Mouse (Mus musculus) spleen, adult 2 months (tissue): Measurements from ENCODE around the gene Rasgrf2. TPM values are rescaled to one million over a fixed set of nuclear protein-coding genes. Genes with fewer than 3 reads are reported as not detected.

Experiments used
- DNase-seq, 2 experiments: peaks; one replicate each; pipeline versions ENCODE4 v3.0.0 to v3.0.0-alpha.2; 2012 to 2021; ENCODE audit warnings: low spot score in 2 of 2, low read depth in 1 of 2
- H3K27ac ChIP-seq: fragments of 200-500 bp; 2 replicates; pipeline ENCODE4 v1.5.1; 2012; ENCODE audit warnings: low read length, inconsistent platforms; ENCODE audit not compliant: insufficient read depth
- H3K27me3 ChIP-seq: fragments of 200-500 bp; 2 replicates; pipeline ENCODE4 v1.6.1; 2012; ENCODE audit warnings: mild to moderate bottlenecking, moderate library complexity, low read length, inconsistent platforms; ENCODE audit not compliant: control insufficient read depth, insufficient read depth
- H3K36me3 ChIP-seq: fragments of 200-500 bp; 2 replicates; pipeline ENCODE4 v1.6.1; 2012; ENCODE audit warnings: mild to moderate bottlenecking, low read length, inconsistent platforms; ENCODE audit not compliant: control insufficient read depth, insufficient read depth
- H3K4me1 ChIP-seq: fragments of 200-500 bp; 2 replicates; pipeline ENCODE4 v1.6.1; 2011; ENCODE audit warnings: inconsistent platforms; ENCODE audit not compliant: control insufficient read depth, insufficient read depth, insufficient read length
- H3K4me3 ChIP-seq: fragments of 200-500 bp; 2 replicates; pipeline ENCODE4 v1.5.1; 2011; ENCODE audit warnings: mild to moderate bottlenecking, inconsistent platforms; ENCODE audit not compliant: insufficient read depth, insufficient read length; ENCODE audit errors: extremely low read depth
- CTCF ChIP-seq: fragments of 200-500 bp; IDR thresholded peaks from 2 replicates; pipeline ENCODE4 v1.5.1; 2011; ENCODE audit warnings: mild to moderate bottlenecking, inconsistent platforms; ENCODE audit not compliant: insufficient read depth, insufficient read length, insufficient replicate concordance; ENCODE audit errors: extremely low read depth
- POLR2A ChIP-seq: fragments of 200-500 bp; IDR thresholded peaks from 2 replicates; pipeline ENCODE4 v1.6.1; 2011; ENCODE audit warnings: low read depth, low read length, inconsistent platforms
- WGBS: fragments of 180-500 bp; shearing (Covaris S2); methylation state at CpG from one replicate; pipeline ENCODE4 v1.1.7; 2018; 5-methylcytosine and 5-hydroxymethylcytosine counted together
- polyA plus RNA-seq: library from polyadenylated mRNA; depleted of rRNA; stranded (reverse); fragments of >200 nt; gene quantifications from 2 replicates; pipeline ENCODE4 v1.2.3, GENCODE M21; 2012

Gene Rasgrf2
- polyA plus RNA-seq, 1 experiment, result 3.2 TPM

- DNase-seq, result no peak
- WGBS, result 63% methylated on average over 8 of the region's 8 CpGs
Observed at GRCm38 (mm10) chr13:92041584-92042563, 89.6 kb downstream of the Rasgrf2 start.

GRCm38 (mm10) chr13:92030364-92031057, 100.9 kb downstream of the Rasgrf2 start:
- no peak for TF ChIP-seq CTCF
- no peak for TF ChIP-seq POLR2A
- Histone ChIP-seq H3K4me3 (peak overlapping the region; percentile 35; the same call in 1 of the 2 replicates), H3K4me1 (peaks cover 10% of the 10 kb centered on the region; the same call in 1 of the 2 replicates), H3K36me3 (no peaks in the 10 kb centered on the region), H3K27ac (peak overlapping the region; percentile 76), H3K27me3 (no peaks in the 10 kb centered on the region)
- DNase-seq, result peak; percentile 60 to 64
- WGBS, result 47% methylated on average over 24 of the region's 24 CpGs

More at GRCm38 (mm10) chr13:92041584-92042563, 89.6 kb downstream of the Rasgrf2 start:
- Histone ChIP-seq H3K4me1 (no peaks in the 10 kb centered on the region), H3K4me3 (no peak overlapping the region), H3K27me3 (no peaks in the 10 kb centered on the region), H3K27ac (no peak overlapping the region), H3K36me3 (no peaks in the 10 kb centered on the region)
- TF ChIP-seq POLR2A, result no peak
- TF ChIP-seq CTCF, result no peak

- Histone ChIP-seq H3K36me3 (no peaks in the 10 kb centered on the region), H3K4me3 (no peak overlapping the region), H3K27ac (no peak overlapping the region), H3K27me3 (no peaks in the 10 kb centered on the region), H3K4me1 (peaks cover 10% of the 10 kb centered on the region; the same call in 1 of the 2 replicates)
- WGBS, result 46% methylated on average over 3 of the region's 3 CpGs
- TF ChIP-seq CTCF, result no peak
- no peak for TF ChIP-seq POLR2A
- DNase-seq, result peak in 1 of 2 experiments; percentile 6
Observed at GRCm38 (mm10) chr13:92029666-92030065, 101.8 kb downstream of the Rasgrf2 start.

DNA sequence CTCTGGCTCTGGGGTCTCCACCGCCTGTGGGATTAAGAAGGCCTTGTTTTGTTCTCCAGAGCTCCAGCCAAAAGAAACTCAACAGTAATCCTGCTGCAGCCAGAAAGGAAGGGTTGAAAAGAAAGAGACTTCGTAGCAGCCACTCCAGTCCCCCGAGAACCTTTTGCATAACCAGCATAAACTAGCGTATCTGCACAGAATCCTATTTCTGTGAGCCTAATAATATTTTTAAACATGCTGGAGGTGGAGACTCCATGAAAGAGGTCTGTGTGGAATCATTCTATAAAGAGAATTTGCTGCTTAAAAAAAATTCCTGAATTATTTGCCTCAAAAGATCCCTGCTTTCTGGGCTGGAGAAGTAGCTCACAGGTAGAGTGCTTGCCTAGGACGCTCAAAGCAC, 103.5 kb downstream of the Rasgrf2 start:
- 93% methylated on average over 5 of the region's 5 CpGs for WGBS
- TF ChIP-seq POLR2A (no peak), CTCF (no peak)
- Histone ChIP-seq H3K4me1 (peaks cover 10% of the 10 kb centered on the region; the same call in 1 of the 2 replicates), H3K4me3 (no peak overlapping the region), H3K36me3 (no peaks in the 10 kb centered on the region), H3K27ac (no peak overlapping the region), H3K27me3 (no peaks in the 10 kb centered on the region)
- no peak for DNase-seq

- Histone ChIP-seq H3K27me3 (no peaks in the 10 kb centered on the region), H3K27ac (no peak overlapping the region), H3K4me3 (no peak overlapping the region), H3K36me3 (no peaks in the 10 kb centered on the region), H3K4me1 (peaks cover 10% of the 10 kb centered on the region; the same call in 1 of the 2 replicates)
- TF ChIP-seq POLR2A (no peak), CTCF (no peak)
- no peak for DNase-seq
- 79% methylated on average over 2 of the region's 2 CpGs for WGBS
Observed at GRCm38 (mm10) chr13:92026651-92027050, 104.8 kb downstream of the Rasgrf2 start.

- no peaks in the 10 kb centered on the region for H3K36me3 ChIP-seq
- no peak overlapping the region for H3K4me3 ChIP-seq
- no peak for TF ChIP-seq CTCF
- TF ChIP-seq POLR2A, result no peak
- no peak for DNase-seq
- H3K27ac ChIP-seq, result no peak overlapping the region
- 94% methylated on average over 3 of the region's 3 CpGs for WGBS
- no peaks in the 10 kb centered on the region for H3K27me3 ChIP-seq
- peaks cover 4% of the 10 kb centered on the region; the same call in 1 of the 2 replicates for H3K4me1 ChIP-seq
Observed at GRCm38 (mm10) chr13:92025124-92025523, 106.3 kb downstream of the Rasgrf2 start.

GRCm38 (mm10) chr13:92022202-92022601, 109.3 kb downstream of the Rasgrf2 start:
- Histone ChIP-seq H3K4me1 (no peaks in the 10 kb centered on the region), H3K27me3 (no peaks in the 10 kb centered on the region), H3K36me3 (no peaks in the 10 kb centered on the region), H3K27ac (no peak overlapping the region), H3K4me3 (no peak overlapping the region)
- DNase-seq, result no peak
- TF ChIP-seq POLR2A (no peak), CTCF (no peak)
- 92% methylated on average over 10 of the region's 10 CpGs for WGBS
